Mouse (Mus musculus) heart, postnatal 0 days (tissue): ENCODE data around the gene Smim5.

Experiments
- CTCF ChIP-seq: IDR thresholded peaks from 2 replicates; pipeline ENCODE4 v1.5.1; 2016; ENCODE audit warnings: antibody characterized with exemption, control low read depth, low read depth
- EP300 ChIP-seq: IDR thresholded peaks from 2 replicates; pipeline ENCODE4 v1.6.1; 2016; ENCODE audit warnings: antibody characterized with exemption, low read depth

DNA sequence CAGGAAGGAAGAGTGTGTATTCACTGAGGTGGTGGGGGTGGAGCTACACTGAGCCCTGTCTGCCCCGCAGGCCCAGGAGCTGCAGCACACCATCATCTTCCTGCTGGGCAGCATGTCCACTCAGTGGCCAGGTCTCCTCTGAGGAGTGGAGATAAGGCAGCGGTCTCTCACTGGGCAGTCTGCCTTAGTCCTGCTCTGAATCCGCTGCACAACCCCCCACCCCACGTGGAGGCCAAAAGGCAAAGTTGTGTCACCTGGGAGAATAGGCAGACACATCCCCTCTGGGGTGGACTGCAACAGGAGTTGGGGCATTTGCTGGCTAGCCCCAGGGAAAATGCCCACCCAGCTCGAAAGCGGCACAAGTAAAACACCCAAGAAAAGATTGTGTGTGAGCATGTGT, 7.6 kb upstream of the Smim5 start:
- TF ChIP-seq CTCF: no peak
- no peak for TF ChIP-seq EP300
